Mouse (Mus musculus) kidney, adult 9 months (tissue): ENCODE measurements at regions not wholly inside any gene's neighbourhood (a gene's known extent, or its start where the extent isn't known, plus 50 kb on each side); places are given as distances from the start of the nearest gene placed in this dataset.

Experiments
- DNase-seq: peaks from one replicate; pipeline ENCODE4 v3.0.0; 2022

DNA sequence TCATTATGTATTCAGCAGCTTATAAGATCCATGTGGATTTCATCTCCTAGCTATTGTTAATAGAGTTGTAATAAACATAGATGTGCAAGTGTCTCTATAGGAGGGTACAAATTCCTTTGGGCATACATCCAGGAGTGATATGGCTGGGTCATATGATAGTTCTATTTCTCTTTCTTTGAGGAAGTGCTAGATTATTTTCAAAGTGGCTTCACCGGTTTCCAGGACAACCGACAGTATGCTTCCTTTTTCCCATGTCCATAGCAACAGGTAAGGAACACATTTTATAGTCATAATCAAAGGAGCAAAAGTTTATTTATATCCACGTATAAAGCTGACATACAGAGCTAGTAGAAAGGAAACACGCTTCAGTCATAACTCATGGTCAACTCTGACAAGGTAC is 710.2 kb upstream of the Tenm4 start:
- DNase-seq = no peak

DNA sequence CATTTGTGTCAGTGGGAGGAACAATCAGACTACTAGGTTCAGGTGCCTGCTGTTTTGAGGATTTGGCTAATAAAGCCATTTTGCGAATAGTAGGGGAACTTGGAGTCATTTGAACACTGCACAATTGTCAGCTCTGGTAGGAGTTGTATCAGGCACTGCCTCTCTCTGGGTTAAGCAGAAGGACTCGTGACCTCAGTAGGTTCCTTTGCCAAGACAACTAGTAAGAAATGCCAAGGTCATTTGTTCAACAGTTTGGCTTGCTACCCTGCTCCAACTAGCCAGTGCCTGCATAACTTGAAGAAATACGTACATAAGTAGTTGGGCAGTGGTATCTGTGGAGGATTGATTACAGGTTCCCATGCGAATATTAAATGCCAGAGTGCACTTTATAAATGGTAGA is 705.5 kb upstream of the Tenm4 start:
- peak; percentile 3 for DNase-seq

GRCm38 (mm10) chr7:95467028-95467427 is 704.0 kb upstream of the Tenm4 start:
- no peak for DNase-seq

- DNase-seq = no peak
Measured at GRCm38 (mm10) chr7:95473892-95474291, 697.2 kb upstream of the Tenm4 start.

DNA sequence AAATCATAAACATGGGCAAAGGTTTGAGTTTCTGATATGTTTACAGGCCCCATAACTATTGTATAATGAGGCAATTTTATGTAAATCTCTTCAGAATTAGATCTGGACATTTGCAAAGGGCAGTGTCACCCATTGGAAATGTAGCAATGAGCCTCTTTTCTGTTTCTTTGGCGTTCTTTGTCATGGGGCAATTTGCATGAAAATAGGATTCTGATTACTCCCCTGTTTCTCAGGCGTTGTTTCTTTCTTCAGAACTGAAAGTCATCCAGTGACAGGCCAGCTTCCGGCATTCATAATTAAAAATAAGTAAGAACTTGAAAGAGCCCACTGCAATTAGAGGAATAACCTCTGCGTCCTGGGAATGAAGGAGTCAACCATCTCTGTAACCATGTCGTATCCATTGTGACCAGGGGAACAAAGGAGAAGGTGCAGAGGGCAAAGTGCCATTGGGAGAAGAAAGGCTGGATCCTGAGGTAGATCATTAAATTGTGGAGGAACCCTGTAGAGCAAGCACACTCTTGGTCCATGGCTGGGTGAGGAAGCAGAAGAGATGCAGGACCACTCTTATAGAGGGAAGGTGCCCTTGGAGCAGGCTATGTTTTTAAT is 690.8 kb upstream of the Tenm4 start:
- DNase-seq = no peak

- peak; percentile 55 for DNase-seq
Measured at GRCm38 (mm10) chr7:95489666-95490065, 681.4 kb upstream of the Tenm4 start.

- no peak for DNase-seq
Measured at GRCm38 (mm10) chr7:95494793-95495192, 676.3 kb upstream of the Tenm4 start.

DNA sequence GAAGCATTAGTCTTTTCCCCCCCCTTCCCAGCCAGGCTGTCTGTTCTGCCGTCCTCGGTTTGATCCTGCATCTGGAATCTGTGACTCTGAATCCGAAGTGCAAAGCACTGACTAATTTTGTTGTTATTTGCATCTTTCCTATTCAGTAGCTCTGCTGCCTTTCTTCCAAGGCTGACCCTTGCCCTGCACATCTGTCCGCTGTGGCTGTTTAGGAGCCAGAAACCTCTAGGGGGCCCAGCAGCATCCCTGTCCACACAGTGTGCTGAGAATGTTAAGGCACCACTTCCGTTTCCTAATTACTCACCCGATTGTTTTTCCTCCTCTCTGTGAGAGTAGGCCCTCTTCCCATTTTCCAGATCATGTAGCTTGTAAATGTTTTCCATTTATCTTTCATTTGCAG is 668.1 kb upstream of the Tenm4 start:
- DNase-seq = no peak

- DNase-seq = no peak
Measured at GRCm38 (mm10) chr7:95547256-95547655, 623.8 kb upstream of the Tenm4 start.

DNA sequence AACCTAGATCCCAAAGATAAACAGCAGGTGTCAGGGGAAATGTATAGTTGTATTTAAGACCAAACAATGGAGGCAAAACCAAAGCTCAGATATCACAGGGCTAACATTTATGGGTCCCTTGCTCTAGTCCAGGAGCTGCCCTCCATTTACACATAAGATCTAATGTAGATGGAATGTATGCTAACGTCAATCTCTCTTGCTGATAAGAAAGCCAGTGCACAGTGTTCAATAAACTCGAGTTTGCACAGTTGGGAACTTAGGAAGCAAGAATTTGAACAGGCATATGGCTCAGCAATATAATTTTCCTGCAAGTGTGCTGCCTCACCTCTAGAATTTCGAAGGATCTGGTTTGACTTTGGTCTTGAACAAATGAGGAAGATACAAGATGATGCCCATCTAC is 620.9 kb upstream of the Tenm4 start:
- no peak for DNase-seq

- no peak for DNase-seq
Measured at GRCm38 (mm10) chr7:95551798-95552387, 619.2 kb upstream of the Tenm4 start.

DNA sequence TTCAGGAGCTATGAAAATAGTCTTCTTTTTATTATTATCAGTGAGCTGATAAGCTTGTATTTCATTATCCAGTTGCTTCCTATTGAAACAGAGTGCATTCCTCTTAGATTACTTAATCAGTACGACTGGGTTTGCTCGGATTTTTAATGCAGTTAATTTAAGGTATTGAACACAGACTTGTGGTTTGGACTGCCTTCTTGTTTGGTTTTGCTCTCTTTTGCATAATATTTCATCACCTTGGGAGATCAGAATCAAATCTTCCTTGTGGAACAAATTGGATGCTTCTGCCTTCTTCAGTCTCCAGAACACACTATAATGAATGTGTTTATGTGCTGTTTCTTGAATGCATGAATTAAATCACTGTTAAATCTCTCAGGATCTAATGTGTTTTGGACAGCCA is 612.5 kb upstream of the Tenm4 start:
- DNase-seq = no peak

GRCm38 (mm10) chr7:95578633-95579032 is 592.4 kb upstream of the Tenm4 start:
- no peak for DNase-seq

DNA sequence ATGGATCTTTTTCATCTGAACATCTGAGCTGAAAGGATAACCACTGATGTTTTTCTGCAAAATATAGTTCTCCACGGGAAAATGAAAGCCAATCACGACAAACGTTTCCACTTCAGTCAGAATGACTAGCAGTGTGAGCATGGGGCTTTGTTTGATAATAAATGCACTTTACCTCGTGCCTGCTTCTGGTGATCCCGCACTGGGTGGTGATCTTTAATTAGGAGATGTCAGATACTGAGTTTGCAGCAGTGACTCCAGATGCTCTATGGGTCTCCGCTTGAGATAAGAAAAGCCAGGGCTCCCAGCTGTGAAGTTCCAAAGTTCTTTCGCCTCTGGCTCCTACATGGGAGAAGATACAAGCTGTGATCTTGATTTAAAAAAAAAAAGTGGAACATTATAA is 589.7 kb upstream of the Tenm4 start:
- no peak for DNase-seq

DNA sequence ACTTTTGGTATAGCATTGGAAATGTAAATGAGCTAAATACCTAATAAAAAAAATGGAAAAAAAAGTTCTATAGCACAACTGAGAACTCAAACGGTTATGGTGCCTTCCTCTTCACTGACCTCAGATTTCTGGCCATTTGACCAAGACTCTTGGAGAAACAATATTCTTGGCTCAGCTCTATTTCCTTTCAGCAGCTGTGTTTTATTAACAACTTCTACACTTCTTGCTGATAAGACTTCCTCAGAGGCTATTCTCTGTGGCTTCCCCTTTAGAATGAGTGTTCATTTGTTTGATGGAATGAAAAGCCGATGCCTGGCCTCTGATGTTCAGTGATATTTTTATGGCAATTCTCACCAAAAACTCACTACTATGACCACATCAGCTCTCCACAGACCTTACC is 572.7 kb upstream of the Tenm4 start:
- no peak for DNase-seq

GRCm38 (mm10) chr7:95613736-95614135 is 557.3 kb upstream of the Tenm4 start:
- DNase-seq = no peak

- DNase-seq = peak; percentile 23
Measured at GRCm38 (mm10) chr7:95617370-95617769, 553.7 kb upstream of the Tenm4 start.

- no peak for DNase-seq
Measured at GRCm38 (mm10) chr7:95618170-95618569, 552.9 kb upstream of the Tenm4 start.

GRCm38 (mm10) chr7:95620079-95620478 is 551.0 kb upstream of the Tenm4 start:
- peak; percentile 5 for DNase-seq

- DNase-seq = no peak
Measured at GRCm38 (mm10) chr7:95640683-95641082, 530.4 kb upstream of the Tenm4 start.

GRCm38 (mm10) chr7:95674319-95674718 is 496.7 kb upstream of the Tenm4 start:
- DNase-seq = no peak

DNA sequence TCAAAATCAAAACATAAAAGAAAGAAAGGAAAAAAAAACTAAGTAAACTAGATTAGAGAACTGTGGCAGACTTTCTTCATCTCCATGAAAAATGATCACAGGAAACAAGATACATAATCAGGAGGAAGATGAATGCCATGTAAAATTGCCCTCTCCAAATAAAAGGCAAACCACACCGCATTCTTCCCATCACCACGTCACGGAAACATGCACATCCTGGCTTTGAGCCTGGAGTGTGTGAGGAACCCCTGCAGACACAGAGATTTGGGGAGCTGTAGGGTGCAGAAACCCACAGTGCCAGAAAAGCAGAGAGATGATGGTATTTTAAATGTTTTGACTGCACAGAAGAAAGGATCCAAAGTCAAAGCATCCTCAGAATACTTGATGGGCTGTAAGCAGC is 488.5 kb upstream of the Tenm4 start:
- no peak for DNase-seq

GRCm38 (mm10) chr7:95687733-95688132 is 483.3 kb upstream of the Tenm4 start:
- no peak for DNase-seq

- no peak for DNase-seq
Measured at GRCm38 (mm10) chr7:95688151-95689146, 482.6 kb upstream of the Tenm4 start.
